Mouse (Mus musculus) limb, embryonic 14.5 days (tissue): Measurements from ENCODE around the gene Hist1h2ae. TPM values are rescaled to one million over a fixed set of nuclear protein-coding genes. Genes with fewer than 3 reads are reported as not detected.
"Not testable (repeated sequence)": the region's sequence is repeated elsewhere in the genome, so short reads cannot be mapped to it uniquely, and the experiment has no call there.

Experiments used
- ATAC-seq: fragments of 200-750 bp; cut with Nextera tagmentation; 2 replicates; pipeline ENCODE4 v1.8.0; 2017; ENCODE audit warnings: low read depth, moderate number of reproducible peaks, moderate TSS enrichment; ENCODE audit not compliant: low FRiP score
- DNase-seq: peaks from one replicate; pipeline ENCODE4 v3.0.0-alpha.2; 2015; ENCODE audit warnings: low spot score
- H3K27ac ChIP-seq: fragments of 300-500 bp; sonication (generic); replicated peaks from 2 replicates; pipeline ENCODE4 v1.5.1; 2014; ENCODE audit warnings: low read depth, mild to moderate bottlenecking, low read length, moderate library complexity, mixed read lengths
- H3K27me3 ChIP-seq: fragments of 300-500 bp; sonication (generic); 2 replicates; pipeline ENCODE4 v1.6.1; 2014; ENCODE audit warnings: low read length, mixed read lengths; ENCODE audit not compliant: control insufficient read depth, insufficient read depth
- H3K36me3 ChIP-seq: fragments of 300-500 bp; sonication (generic); 2 replicates; pipeline ENCODE4 v1.6.1; 2014; ENCODE audit warnings: mild to moderate bottlenecking, low read length, moderate library complexity, mixed read lengths; ENCODE audit not compliant: control insufficient read depth, insufficient read depth
- H3K4me1 ChIP-seq: fragments of 300-500 bp; sonication (generic); 2 replicates; pipeline ENCODE4 v1.6.1; 2014; ENCODE audit warnings: antibody characterized with exemption, low read length, mixed read lengths; ENCODE audit not compliant: control insufficient read depth, insufficient read depth
- H3K4me2 ChIP-seq: fragments of 300-500 bp; sonication (generic); replicated peaks from 2 replicates; pipeline ENCODE4 v1.6.1; 2014; ENCODE audit warnings: low read depth, mild to moderate bottlenecking, low read length, moderate library complexity; ENCODE audit not compliant: severe bottlenecking
- H3K4me3 ChIP-seq: fragments of 300-500 bp; sonication (generic); replicated peaks from 2 replicates; pipeline ENCODE4 v1.5.1; 2014; ENCODE audit warnings: low read length
- H3K9ac ChIP-seq: fragments of 300-500 bp; sonication (generic); 2 replicates; pipeline ENCODE4 v1.6.1; 2014; ENCODE audit warnings: mild to moderate bottlenecking, low read depth, low read length, moderate library complexity; ENCODE audit not compliant: severe bottlenecking
- H3K9me3 ChIP-seq: fragments of 300-500 bp; sonication (generic); 2 replicates; pipeline ENCODE4 v1.6.1; 2016; ENCODE audit warnings: low read length; ENCODE audit not compliant: control insufficient read depth
- POLR2A ChIP-seq: fragments of 200-500 bp; IDR thresholded peaks from 2 replicates; pipeline ENCODE4 v1.8.0; 2012; ENCODE audit warnings: inconsistent platforms, mild to moderate bottlenecking, moderate library complexity, borderline replicate concordance; ENCODE audit not compliant: insufficient read depth, insufficient read length; ENCODE audit errors: extremely low read depth
- WGBS: fragments of 180-500 bp; shearing (Covaris S2); extraction: QIAGEN DNeasy Blood & Tissue Kit; methylation state at CpG from one replicate; pipeline ENCODE4 v1.1.7; 2014; 5-methylcytosine and 5-hydroxymethylcytosine counted together
- polyA plus RNA-seq, 2 experiments: library from polyadenylated mRNA; depleted of rRNA in 1 of 2; stranded (reverse) in 1 of 2; unstranded in 1 of 2; fragments of >200 nt; fragmentation: Nextera tagmentation in 1 of 2; extraction: Ambion mirVana in 1 of 2; gene quantifications; 2 replicates each; pipeline versions ENCODE4 v1.2.1 to v1.2.3; 2012 to 2014

The Hist1h2ae gene
- polyA plus RNA-seq, 2 experiments: 19.8 to 103 TPM

- no peaks in the 10 kb centered on the region for H3K27me3 ChIP-seq
- 41% methylated on average over 6 of the region's 6 CpGs for WGBS
- H3K9ac ChIP-seq: peak overlapping the region; percentile 74
- DNase-seq (no peak), ATAC-seq (no peak)
- peak overlapping the region; percentile 63 for H3K4me2 ChIP-seq
- H3K4me1 ChIP-seq: peaks cover 25% of the 10 kb centered on the region
- H3K27ac ChIP-seq: peak overlapping the region; percentile 87
- no peaks in the 10 kb centered on the region for H3K36me3 ChIP-seq
- H3K4me3 ChIP-seq: peak overlapping the region; percentile 40
- H3K9me3 ChIP-seq: no peaks in the 10 kb centered on the region
- no peak for TF ChIP-seq POLR2A
These were observed 6.1 kb upstream of the Hist1h2ae start for GRCm38 (mm10) chr13:23576906-23577639.

GRCm38 (mm10) chr13:23576351-23576881 is 5.4 kb upstream of the Hist1h2ae start:
- DNase-seq (no peak), ATAC-seq (no peak)
- Histone ChIP-seq H3K9ac (peak overlapping the region; percentile 74), H3K4me1 (peaks cover 23% of the 10 kb centered on the region), H3K27me3 (no peaks in the 10 kb centered on the region), H3K4me2 (peak overlapping the region; percentile 63), H3K27ac (peak overlapping the region; percentile 87), H3K9me3 (no peaks in the 10 kb centered on the region), H3K4me3 (peak overlapping the region; percentile 40), H3K36me3 (no peaks in the 10 kb centered on the region)
- WGBS: 3% methylated on average over 7 of the region's 7 CpGs
- peak; percentile 60; the same call in 1 of the 2 replicates for TF ChIP-seq POLR2A

DNA sequence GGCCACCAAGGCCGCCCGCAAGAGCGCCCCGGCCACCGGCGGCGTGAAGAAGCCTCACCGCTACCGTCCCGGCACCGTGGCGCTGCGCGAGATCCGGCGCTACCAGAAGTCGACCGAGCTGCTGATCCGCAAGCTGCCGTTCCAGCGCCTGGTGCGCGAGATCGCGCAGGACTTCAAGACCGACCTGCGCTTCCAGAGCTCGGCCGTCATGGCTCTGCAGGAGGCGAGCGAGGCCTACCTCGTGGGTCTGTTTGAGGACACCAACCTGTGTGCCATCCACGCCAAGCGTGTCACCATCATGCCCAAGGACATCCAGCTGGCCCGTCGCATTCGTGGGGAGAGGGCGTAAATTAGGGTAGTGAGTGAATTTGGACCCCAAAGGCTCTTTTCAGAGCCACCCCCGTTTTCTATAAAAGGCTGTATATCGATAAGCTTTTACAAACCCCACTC is 4.9 kb upstream of the Hist1h2ae start:
- peaks cover 21% of the 10 kb centered on the region for H3K4me1 ChIP-seq
- not testable (repeated sequence) for H3K27me3 ChIP-seq, ATAC-seq, DNase-seq, H3K9me3 ChIP-seq, H3K36me3 ChIP-seq
- 1% methylated on average over 8 of the region's 40 CpGs for WGBS
- peak overlapping the region; percentile 87 for H3K27ac ChIP-seq
- H3K9ac ChIP-seq: peak overlapping the region; percentile 74
- H3K4me3 ChIP-seq: peak overlapping the region; percentile 40
- peak overlapping the region; percentile 63 for H3K4me2 ChIP-seq

DNA sequence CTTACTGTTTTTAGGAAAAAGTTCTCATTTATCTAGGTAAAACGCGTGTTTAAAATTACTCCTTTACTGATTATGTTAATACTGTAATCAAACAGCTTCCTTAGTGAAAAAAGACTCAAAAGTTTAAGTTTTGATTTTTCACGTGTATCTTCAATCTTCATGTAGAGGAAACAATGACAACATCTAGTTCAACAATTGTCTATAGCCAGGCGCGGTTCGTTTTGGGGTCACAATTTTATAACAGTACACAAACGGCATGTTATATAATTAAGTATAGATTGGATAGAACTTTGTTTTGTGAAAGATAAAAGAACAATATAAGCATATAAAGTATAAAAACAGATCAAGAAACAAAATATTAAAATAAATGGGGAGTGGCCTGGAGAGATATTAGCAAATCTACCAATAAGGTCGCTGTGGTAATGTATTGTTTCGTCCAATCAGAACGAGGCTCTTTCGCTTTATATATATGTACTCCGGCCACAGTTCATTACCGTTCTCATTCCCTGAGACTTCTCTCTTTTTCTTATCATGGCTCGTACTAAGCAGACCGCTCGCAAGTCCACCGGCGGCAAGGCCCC is 4.3 kb upstream of the Hist1h2ae start, which contains the start of gene Hist1h3d:
Hist1h3d (plus strand) TSS at position 493 of the 581 bp plus-strand sequence.
- H3K4me2 ChIP-seq: peak within 1 kb of the TSS; percentile 63
- no peaks in the 10 kb centered on the region for H3K9me3 ChIP-seq
- TF ChIP-seq POLR2A: no peak
- peak within 1 kb of the TSS; percentile 87 for H3K27ac ChIP-seq
- H3K27me3 ChIP-seq: no peaks in the 10 kb centered on the region
- H3K4me3 ChIP-seq: peak within 1 kb of the TSS; percentile 40
- H3K9ac ChIP-seq: peak within 1 kb of the TSS; percentile 74
- ATAC-seq (peak; percentile 72), DNase-seq (peak; percentile 98)
- peaks cover 19% of the 10 kb centered on the region for H3K4me1 ChIP-seq
- under 1% methylated on average over 18 of the region's 18 CpGs for WGBS
- no peaks in the 10 kb centered on the region for H3K36me3 ChIP-seq

DNA sequence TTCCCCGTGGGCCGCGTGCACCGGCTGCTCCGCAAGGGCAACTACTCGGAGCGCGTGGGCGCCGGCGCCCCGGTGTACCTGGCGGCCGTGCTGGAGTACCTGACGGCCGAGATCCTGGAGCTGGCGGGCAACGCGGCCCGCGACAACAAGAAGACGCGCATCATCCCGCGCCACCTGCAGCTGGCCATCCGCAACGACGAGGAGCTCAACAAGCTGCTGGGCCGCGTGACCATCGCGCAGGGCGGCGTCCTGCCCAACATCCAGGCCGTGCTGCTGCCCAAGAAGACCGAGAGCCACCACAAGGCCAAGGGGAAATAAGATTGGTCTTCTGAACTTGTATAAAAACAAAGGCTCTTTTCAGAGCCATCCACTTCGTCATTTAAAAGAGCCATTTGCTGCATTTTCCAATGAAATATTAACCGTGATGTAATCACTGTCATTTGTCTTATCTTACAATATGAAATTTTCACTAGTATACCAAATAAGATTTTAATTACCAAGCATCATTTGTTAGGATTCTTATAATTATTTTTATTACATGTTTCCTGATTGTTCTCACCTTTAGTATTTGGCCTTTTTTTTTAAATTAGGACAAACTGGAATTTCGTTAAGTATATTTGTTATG is 3.6 kb upstream of the Hist1h2ae start:
- under 1% methylated on average over 5 of the region's 39 CpGs for WGBS
- Histone ChIP-seq H3K4me3 (peak overlapping the region; percentile 40), H3K9ac (peak overlapping the region; percentile 58), H3K4me1 (peaks cover 21% of the 10 kb centered on the region), H3K4me2 (peak overlapping the region; percentile 63), H3K27ac (peak overlapping the region; percentile 93)
- not testable (repeated sequence) for DNase-seq, H3K9me3 ChIP-seq, ATAC-seq, H3K27me3 ChIP-seq, H3K36me3 ChIP-seq
- TF ChIP-seq POLR2A: 0 out of 2 replicates have a peak, but pooled peaks have one; percentile 55
